Mouse (Mus musculus): ENCODE measurements around the gene Gabpb2.
A peak's percentile ranks its signal among the peaks of the same experiment; 100 is the strongest.

- TF ChIP-seq POLR2A (IDR thresholded peaks at IDR 0.05; ENCODE audit: insufficient read length, low read depth) (peak; percentile 31), MYOG (IDR thresholded peaks at IDR 0.05; ENCODE audit: control insufficient read depth in 1 of 3, insufficient read depth in 1 of 3, insufficient read length in 2 of 3, low read depth in 2 of 3) (no peak), E2F4 (IDR thresholded peaks at IDR 0.05; ENCODE audit: insufficient read depth) (no peak), MYOD1 (IDR thresholded peaks at IDR 0.05; ENCODE audit: control insufficient read depth in 1 of 3, insufficient read length in 2 of 3, low read depth in 2 of 3) (no peak), USF1 (IDR thresholded peaks at IDR 0.05; ENCODE audit: low read depth) (no peak), TCF3 (IDR thresholded peaks at IDR 0.05; ENCODE audit: insufficient read length, low read depth) (no peak), TCF12 (IDR thresholded peaks at IDR 0.05; ENCODE audit: insufficient read depth, poor library complexity, severe bottlenecking) (no peak), POLR2AphosphoS2 (IDR thresholded peaks at IDR 0.05; ENCODE audit: insufficient read length, low read depth) (no peak), REST (IDR thresholded peaks at IDR 0.05; ENCODE audit: insufficient read depth, insufficient read length) (no peak), MAX (IDR thresholded peaks at IDR 0.05; ENCODE audit: low read depth) (no peak), CEBPB (IDR thresholded peaks at IDR 0.05; ENCODE audit: insufficient read depth, poor library complexity, severe bottlenecking) (no peak)
Observed at GRCm38 (mm10) chr3:95133680-95134101, 84.0 kb downstream of the Gabpb2 start, which contains the start of the genes Scnm1 and Lysmd1.

Data from myocyte (in vitro differentiated cells).